Mouse (Mus musculus) liver, embryonic 11.5 days (tissue): ENCODE data around the gene Gnat2. TPM values are rescaled to one million over a fixed set of nuclear protein-coding genes. Genes with fewer than 3 reads are reported as not detected.

Source experiments
- ATAC-seq: fragments of 200-750 bp; cut with Nextera tagmentation; replicated peaks from 2 replicates; pipeline ENCODE4 v1.8.0; 2017; ENCODE audit warnings: moderate number of reproducible peaks, mild to moderate bottlenecking, moderate TSS enrichment, moderate library complexity; ENCODE audit not compliant: low FRiP score
- DNase-seq: peaks from one replicate; pipeline ENCODE4 v3.0.0-alpha.2; 2017; ENCODE audit warnings: low spot score
- H3K27ac ChIP-seq: fragments of 300-500 bp; sonication (generic); 2 replicates; pipeline ENCODE4 v1.5.1; 2014; ENCODE audit warnings: mild to moderate bottlenecking, low read depth, low read length, control low read depth
- H3K27me3 ChIP-seq: fragments of 300-500 bp; sonication (generic); replicated peaks from 2 replicates; pipeline ENCODE4 v1.6.1; 2014; ENCODE audit warnings: low read length, mixed read lengths; ENCODE audit not compliant: control insufficient read depth, insufficient read depth
- H3K36me3 ChIP-seq: fragments of 300-500 bp; sonication (generic); 2 replicates; pipeline ENCODE4 v1.6.1; 2014; ENCODE audit warnings: mild to moderate bottlenecking, low read length, moderate library complexity, mixed read lengths; ENCODE audit not compliant: control insufficient read depth, insufficient read depth
- H3K4me1 ChIP-seq: fragments of 300-500 bp; sonication (generic); replicated peaks from 2 replicates; pipeline ENCODE4 v1.6.1; 2014; ENCODE audit warnings: low read length, mixed read lengths; ENCODE audit not compliant: control insufficient read depth, insufficient read depth
- H3K4me2 ChIP-seq: fragments of 300-500 bp; sonication (generic); 2 replicates; pipeline ENCODE4 v1.6.1; 2014; ENCODE audit warnings: mild to moderate bottlenecking, control low read depth, moderate library complexity
- H3K4me3 ChIP-seq: fragments of 300-500 bp; sonication (generic); 2 replicates; pipeline ENCODE4 v1.5.1; 2014; ENCODE audit warnings: low read depth, low read length, control low read depth
- H3K9ac ChIP-seq: fragments of 300-500 bp; sonication (generic); 2 replicates; pipeline ENCODE4 v1.6.1; 2014; ENCODE audit warnings: low read depth, low read length, control low read depth
- H3K9me3 ChIP-seq: fragments of 300-500 bp; sonication (generic); 2 replicates; pipeline ENCODE4 v1.6.1; 2016; ENCODE audit warnings: low read length, inconsistent platforms, mixed read lengths; ENCODE audit not compliant: control insufficient read depth
- WGBS: fragments of 180-500 bp; shearing (Covaris S2); extraction: QIAGEN DNeasy Blood & Tissue Kit; methylation state at CpG from one replicate; pipeline ENCODE4 v1.1.7; 2014; 5-methylcytosine and 5-hydroxymethylcytosine counted together
- polyA plus RNA-seq: library from polyadenylated mRNA; unstranded; fragments of >200 nt; fragmentation: Nextera tagmentation; extraction: Ambion mirVana; gene quantifications from 2 replicates; pipeline ENCODE4 v1.2.1, GENCODE M21; 2014

Gnat2 gene
- polyA plus RNA-seq, 1 experiment from 2014 or later, result 4.2 TPM

- H3K9me3 ChIP-seq, result no peaks in the 10 kb centered on the region
- WGBS, result 73% methylated on average over 9 of the region's 9 CpGs
- no peak for ATAC-seq
Observed at GRCm38 (mm10) chr3:108065551-108065950, 27.0 kb upstream of the Gnat2 start.

GRCm38 (mm10) chr3:108067370-108067934, 25.1 kb upstream of the Gnat2 start:
- H3K27ac ChIP-seq, result no peak overlapping the region
- DNase-seq (no peak), ATAC-seq (no peak)
- H3K4me1 ChIP-seq, result peaks cover 17% of the 10 kb centered on the region
- WGBS, result 68% methylated on average over 6 of the region's 6 CpGs
- no peak overlapping the region for H3K4me2 ChIP-seq
- H3K9ac ChIP-seq, result no peak overlapping the region
- H3K36me3 ChIP-seq, result no peaks in the 10 kb centered on the region
- H3K27me3 ChIP-seq, result no peaks in the 10 kb centered on the region
- H3K9me3 ChIP-seq, result no peaks in the 10 kb centered on the region
- no peak overlapping the region for H3K4me3 ChIP-seq

More at GRCm38 (mm10) chr3:108065551-108065950, 27.0 kb upstream of the Gnat2 start:
- Histone ChIP-seq H3K4me1 (peaks cover 17% of the 10 kb centered on the region), H3K4me3 (no peak overlapping the region), H3K27me3 (no peaks in the 10 kb centered on the region), H3K4me2 (no peak overlapping the region), H3K36me3 (no peaks in the 10 kb centered on the region), H3K9ac (no peak overlapping the region), H3K27ac (no peak overlapping the region)
- no peak for DNase-seq

GRCm38 (mm10) chr3:108068826-108069225, 23.8 kb upstream of the Gnat2 start:
- WGBS, result 3% methylated on average over 1 of the region's 1 CpGs
- DNase-seq (no peak), ATAC-seq (no peak)
- H3K4me1 ChIP-seq, result peaks cover 17% of the 10 kb centered on the region
- no peaks in the 10 kb centered on the region for H3K27me3 ChIP-seq
- no peak overlapping the region for H3K4me2 ChIP-seq
- no peak overlapping the region for H3K9ac ChIP-seq
- no peak overlapping the region for H3K4me3 ChIP-seq
- H3K36me3 ChIP-seq, result peaks cover 6% of the 10 kb centered on the region
- H3K27ac ChIP-seq, result no peak overlapping the region
- no peaks in the 10 kb centered on the region for H3K9me3 ChIP-seq

- Histone ChIP-seq H3K4me2 (peak overlapping the region; percentile 31), H3K4me3 (no peak overlapping the region), H3K27ac (no peak overlapping the region), H3K36me3 (peaks cover 6% of the 10 kb centered on the region), H3K9ac (no peak overlapping the region), H3K27me3 (no peaks in the 10 kb centered on the region), H3K4me1 (peaks cover 17% of the 10 kb centered on the region), H3K9me3 (no peaks in the 10 kb centered on the region)
- no peak for DNase-seq
- 51% methylated on average over 13 of the region's 13 CpGs for WGBS
- no peak; the same call in 1 of the 2 replicates for ATAC-seq
Observed at GRCm38 (mm10) chr3:108069231-108069870, 23.2 kb upstream of the Gnat2 start.

GRCm38 (mm10) chr3:108070295-108071293, 22.0 kb upstream of the Gnat2 start:
- Histone ChIP-seq H3K36me3 (peaks cover 17% of the 10 kb centered on the region), H3K9me3 (no peaks in the 10 kb centered on the region), H3K27me3 (no peaks in the 10 kb centered on the region), H3K4me1 (peaks cover 15% of the 10 kb centered on the region), H3K4me2 (no peak overlapping the region), H3K27ac (no peak overlapping the region; the same call in 1 of the 2 replicates), H3K4me3 (no peak overlapping the region), H3K9ac (no peak overlapping the region)
- DNase-seq (peak; percentile 74), ATAC-seq (peak; percentile 52; the same call in 1 of the 2 replicates)
- 60% methylated on average over 10 of the region's 10 CpGs for WGBS

GRCm38 (mm10) chr3:108072983-108073569, 19.5 kb upstream of the Gnat2 start:
- peaks cover 14% of the 10 kb centered on the region for H3K4me1 ChIP-seq
- H3K4me3 ChIP-seq, result no peak overlapping the region
- H3K27ac ChIP-seq, result no peak overlapping the region
- 83% methylated on average over 10 of the region's 10 CpGs for WGBS
- no peak overlapping the region for H3K4me2 ChIP-seq
- peaks cover 41% of the 10 kb centered on the region for H3K36me3 ChIP-seq
- DNase-seq (no peak), ATAC-seq (no peak)
- H3K9ac ChIP-seq, result no peak overlapping the region
- H3K9me3 ChIP-seq, result no peaks in the 10 kb centered on the region
- no peaks in the 10 kb centered on the region for H3K27me3 ChIP-seq

GRCm38 (mm10) chr3:108076836-108077235, 15.8 kb upstream of the Gnat2 start:
- no peaks in the 10 kb centered on the region for H3K9me3 ChIP-seq
- WGBS, result 91% methylated on average over 9 of the region's 9 CpGs
- no peaks in the 10 kb centered on the region for H3K27me3 ChIP-seq
- H3K27ac ChIP-seq, result no peak overlapping the region
- no peak overlapping the region for H3K9ac ChIP-seq
- H3K36me3 ChIP-seq, result peaks cover 65% of the 10 kb centered on the region
- ATAC-seq (no peak), DNase-seq (no peak)
- H3K4me2 ChIP-seq, result no peak overlapping the region
- H3K4me1 ChIP-seq, result peaks cover 2% of the 10 kb centered on the region; the same call in 1 of the 2 replicates
- H3K4me3 ChIP-seq, result no peak overlapping the region

- H3K36me3 ChIP-seq, result peaks cover 39% of the 10 kb centered on the region
- ATAC-seq (no peak), DNase-seq (no peak)
- H3K9me3 ChIP-seq, result no peaks in the 10 kb centered on the region
- peak overlapping the region; percentile 50; the same call in 1 of the 2 replicates for H3K27ac ChIP-seq
- H3K4me1 ChIP-seq, result peaks cover 33% of the 10 kb centered on the region
- H3K4me2 ChIP-seq, result peak overlapping the region; percentile 83
- no peaks in the 10 kb centered on the region for H3K27me3 ChIP-seq
- 81% methylated on average over 4 of the region's 4 CpGs for WGBS
- no peak overlapping the region for H3K9ac ChIP-seq
- H3K4me3 ChIP-seq, result peak overlapping the region; percentile 92; the same call in 1 of the 2 replicates
Observed at GRCm38 (mm10) chr3:108081681-108082080, 10.9 kb upstream of the Gnat2 start.
